Mouse (Mus musculus) thymus, adult 2 months (tissue): ENCODE data around the gene Cdh13.

Experiments used
- CTCF ChIP-seq: fragments of 200-500 bp; IDR thresholded peaks from 2 replicates; pipeline ENCODE4 v1.5.1; 2012; ENCODE audit warnings: mild to moderate bottlenecking, control low read depth, low read length, moderate library complexity, borderline replicate concordance; ENCODE audit not compliant: control insufficient read depth, poor library complexity, insufficient read depth; ENCODE audit errors: extremely low read depth
- POLR2A ChIP-seq: fragments of 200-500 bp; IDR thresholded peaks from 2 replicates; pipeline ENCODE4 v1.6.1; 2012; ENCODE audit warnings: mild to moderate bottlenecking, low read length, control low read depth, moderate library complexity; ENCODE audit not compliant: control insufficient read depth, poor library complexity, insufficient read depth; ENCODE audit errors: extremely low read depth

DNA sequence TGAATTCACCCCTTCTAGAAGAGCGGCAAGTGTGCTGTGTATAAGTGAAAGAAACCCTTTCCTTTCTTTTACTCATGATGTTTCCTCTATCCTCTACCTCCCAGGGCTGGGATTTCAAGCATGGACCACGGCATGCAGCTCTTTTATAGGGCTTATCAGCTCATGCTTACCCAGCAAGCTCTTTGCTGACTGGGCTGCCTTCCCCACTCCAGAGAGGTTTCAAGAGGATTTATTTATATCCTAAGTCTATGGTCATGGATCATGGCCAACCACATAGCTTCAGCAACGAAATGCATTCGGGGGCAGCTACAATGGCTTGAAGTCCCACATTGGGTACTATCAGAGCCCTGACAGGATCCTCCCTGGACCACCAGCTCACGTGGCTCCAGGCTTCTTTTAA is 304.4 kb downstream of the Cdh13 start:
- TF ChIP-seq CTCF (no peak), POLR2A (no peak)
